Mouse (Mus musculus): Measurements from ENCODE around the gene BC048562. TPM values are rescaled to one million over a fixed set of nuclear protein-coding genes. Genes with fewer than 3 reads are reported as not detected.

The BC048562 gene
- polyA plus RNA-seq, 1 experiment from 2014 or later, result not detected

- CTCF ChIA-PET, result interaction anchor here (0.8 to 1.0 kb wide), 2 partner anchors 11 to 20 kb away, joined by 3 read pairs; no protein-coding TSS in a partner anchor
- POLR2A ChIA-PET, result interaction anchor here (0.8 to 4.1 kb wide), 4 partner anchors 12 to 31 kb away, joined by 3 to 30 read pairs (median 6); partner anchors contain the start of gene Usp19
Measured at GRCm38 (mm10) chr9:108479241-108479640, 43.0 kb downstream of the BC048562 start.

GRCm38 (mm10) chr9:108479721-108480351, 43.6 kb downstream of the BC048562 start, which contains the start of gene Lamb2:
Lamb2 (plus strand) TSS chr9:108479736.
- POLR2A ChIA-PET, result interaction anchor here (1.1 to 4.1 kb wide), 4 partner anchors 11 to 31 kb away, joined by 3 to 30 read pairs (median 6); partner anchors contain the start of gene Usp19
- in situ Hi-C loops (cut with MboI; ENCODE audit: low pct_unique_long_range_greater_than_20kb), result no loop called here
- TF ChIP-seq CTCF (IDR thresholded peaks at IDR 0.05), result no peak
- H3K27me3 ChIP-seq, result no peaks in the 10 kb centered on the region
- CTCF ChIA-PET, result interaction anchor here (0.8 to 1.0 kb wide), 2 partner anchors 12 to 20 kb away, joined by 3 read pairs; no protein-coding TSS in a partner anchor
- ATAC-seq (peak; percentile 73), DNase-seq (ENCODE audit: low read depth, low spot score) (peak; percentile 59)

More at GRCm38 (mm10) chr9:108479241-108479640, 43.0 kb downstream of the BC048562 start:
- DNase-seq (ENCODE audit: low read depth, low spot score) (no peak), ATAC-seq (no peak)
- H3K27me3 ChIP-seq, result no peaks in the 10 kb centered on the region
- in situ Hi-C loops (cut with MboI; ENCODE audit: low pct_unique_long_range_greater_than_20kb), result no loop called here
- no peak for TF ChIP-seq CTCF (IDR thresholded peaks at IDR 0.05)

DNA sequence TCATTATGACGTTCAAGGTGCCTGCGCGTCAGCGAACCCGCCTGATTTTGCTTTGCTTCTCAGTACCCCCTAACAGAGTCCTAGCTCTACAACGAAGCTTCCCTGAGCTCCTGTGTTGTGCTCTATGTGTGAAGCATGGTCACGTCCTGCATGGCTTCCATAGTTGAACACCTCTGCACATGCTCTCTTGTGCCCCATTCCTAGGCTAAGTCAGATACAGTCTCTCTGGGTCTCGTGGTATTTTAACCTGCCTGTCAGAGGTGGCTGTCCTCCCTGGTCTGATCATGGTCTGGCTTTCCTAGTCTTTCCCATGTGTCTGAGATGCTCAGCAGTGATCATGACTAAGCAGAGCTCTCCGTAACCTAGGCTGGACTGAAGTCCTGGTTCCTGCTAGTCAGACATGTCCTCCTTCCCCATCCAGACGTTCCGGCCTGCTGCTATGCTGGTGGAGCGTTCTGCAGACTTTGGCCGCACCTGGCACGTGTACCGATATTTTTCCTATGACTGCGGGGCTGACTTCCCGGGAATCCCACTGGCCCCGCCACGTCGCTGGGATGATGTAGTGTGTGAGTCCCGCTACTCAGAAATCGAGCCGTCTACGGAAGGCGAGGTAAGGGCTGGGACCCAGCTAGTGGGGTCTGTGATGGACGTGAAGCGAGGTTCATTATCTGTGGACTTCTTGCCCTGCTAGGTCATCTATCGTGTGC, 44.7 kb downstream of the BC048562 start:
- in situ Hi-C loops (cut with MboI; ENCODE audit: low pct_unique_long_range_greater_than_20kb), result no loop called here
- ATAC-seq (no peak), DNase-seq (ENCODE audit: low read depth, low spot score) (no peak)
- POLR2A ChIA-PET, result interaction anchor here (1.1 to 4.1 kb wide), 2 partner anchors 10 to 19 kb away, joined by 3 to 30 read pairs; partner anchors contain the start of gene Usp19
- no peak for TF ChIP-seq CTCF (IDR thresholded peaks at IDR 0.05)
- CTCF ChIA-PET, result no interaction called here
- H3K27me3 ChIP-seq, result no peaks in the 10 kb centered on the region

DNA sequence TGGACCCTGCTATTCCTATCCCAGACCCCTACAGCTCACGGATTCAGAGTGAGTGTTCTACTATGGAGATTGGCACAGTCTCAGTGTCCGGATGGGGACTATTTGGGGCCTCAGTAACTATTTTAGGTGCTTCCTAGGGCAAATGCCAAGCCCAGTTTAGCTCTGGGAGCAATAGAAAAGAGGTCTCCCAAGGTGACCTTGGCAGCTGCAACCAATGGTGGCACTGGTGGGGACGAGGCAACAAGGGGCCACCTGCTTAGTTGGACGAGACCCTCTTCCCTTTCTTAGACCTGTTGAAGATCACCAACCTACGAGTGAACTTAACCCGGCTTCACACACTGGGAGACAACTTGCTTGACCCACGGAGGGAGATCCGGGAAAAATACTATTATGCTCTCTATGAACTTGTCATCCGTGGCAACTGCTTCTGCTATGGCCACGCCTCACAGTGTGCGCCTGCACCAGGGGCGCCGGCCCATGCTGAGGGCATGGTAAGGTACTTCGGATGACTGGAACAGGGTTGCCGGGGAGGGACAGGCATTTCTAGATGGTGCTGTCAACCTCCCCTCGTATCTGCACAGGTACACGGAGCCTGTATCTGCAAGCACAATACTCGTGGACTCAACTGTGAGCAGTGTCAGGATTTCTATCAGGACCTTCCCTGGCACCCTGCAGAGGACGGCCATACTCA, 45.4 kb downstream of the BC048562 start:
- no peak for DNase-seq (ENCODE audit: low read depth, low spot score)
- POLR2A ChIA-PET, result interaction anchor here (4.1 kb wide), 1 partner anchor 9 kb away, joined by 30 read pairs; the partner anchor contains the start of gene Usp19

GRCm38 (mm10) chr9:108483051-108483790, 46.9 kb downstream of the BC048562 start:
- DNase-seq (ENCODE audit: low read depth, low spot score) (no peak), ATAC-seq (no peak)
- CTCF ChIA-PET, result no interaction called here
- in situ Hi-C loops (cut with MboI; ENCODE audit: low pct_unique_long_range_greater_than_20kb), result no loop called here
- TF ChIP-seq CTCF (IDR thresholded peaks at IDR 0.05), result no peak
- no peaks in the 10 kb centered on the region for H3K27me3 ChIP-seq
- POLR2A ChIA-PET, result interaction anchor here (1.0 kb wide), 1 partner anchor 20 kb away, joined by 3 read pairs; no protein-coding TSS in a partner anchor

More for the DNA sequence above, 45.4 kb downstream of the BC048562 start:
- in situ Hi-C loops (cut with MboI; ENCODE audit: low pct_unique_long_range_greater_than_20kb), result no loop called here
- ATAC-seq, result no peak
- TF ChIP-seq CTCF (IDR thresholded peaks at IDR 0.05), result no peak
- H3K27me3 ChIP-seq, result no peaks in the 10 kb centered on the region
- CTCF ChIA-PET, result interaction anchor here (1.2 kb wide), 1 partner anchor 19 kb away, joined by 3 read pairs; no protein-coding TSS in a partner anchor

DNA sequence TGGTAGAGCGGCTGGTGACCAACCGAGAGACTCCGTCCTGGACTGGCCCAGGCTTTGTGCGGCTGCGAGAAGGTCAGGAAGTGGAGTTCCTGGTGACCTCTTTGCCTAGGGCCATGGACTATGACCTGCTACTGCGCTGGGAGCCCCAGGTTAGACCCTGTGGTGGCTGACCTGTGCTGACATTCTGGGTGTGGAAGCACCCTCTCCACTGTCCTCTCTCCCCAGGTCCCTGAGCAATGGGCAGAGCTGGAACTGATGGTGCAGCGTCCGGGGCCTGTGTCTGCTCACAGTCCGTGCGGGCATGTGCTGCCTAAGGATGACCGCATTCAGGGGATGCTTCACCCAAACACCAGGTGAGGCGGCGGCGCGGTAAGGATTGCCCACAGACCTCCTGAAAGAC, 47.7 kb downstream of the BC048562 start:
- POLR2A ChIA-PET, result no interaction called here
- in situ Hi-C loops (cut with MboI; ENCODE audit: low pct_unique_long_range_greater_than_20kb), result no loop called here
- H3K27me3 ChIP-seq, result no peaks in the 10 kb centered on the region
- ATAC-seq (no peak), DNase-seq (ENCODE audit: low read depth, low spot score) (no peak)
- CTCF ChIA-PET, result no interaction called here
- no peak for TF ChIP-seq CTCF (IDR thresholded peaks at IDR 0.05)

DNA sequence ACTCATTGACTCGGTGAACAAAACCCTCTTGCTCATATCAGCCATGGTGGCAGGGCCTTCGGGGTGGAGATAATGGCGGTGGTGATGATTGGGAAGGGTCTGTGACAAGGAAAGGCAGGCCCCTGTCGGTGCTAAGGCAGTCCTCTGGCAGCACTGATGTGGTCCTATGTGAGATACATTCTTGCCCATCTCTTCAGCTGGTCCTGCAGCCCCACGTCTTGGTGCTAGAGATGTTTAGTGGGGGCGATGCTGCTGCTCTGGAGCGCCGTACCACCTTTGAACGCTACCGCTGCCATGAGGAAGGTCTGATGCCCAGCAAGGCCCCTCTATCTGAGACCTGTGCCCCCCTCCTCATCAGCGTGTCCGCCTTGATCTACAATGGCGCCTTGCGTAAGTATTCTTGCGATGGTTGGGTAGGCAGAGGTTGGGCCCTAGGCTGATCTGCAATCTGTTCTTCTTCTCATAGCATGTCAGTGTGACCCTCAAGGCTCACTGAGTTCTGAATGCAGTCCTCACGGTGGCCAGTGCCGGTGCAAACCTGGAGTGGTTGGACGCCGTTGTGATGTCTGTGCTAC, 49.1 kb downstream of the BC048562 start:
- DNase-seq (ENCODE audit: low read depth, low spot score) (no peak), ATAC-seq (no peak)
- ChIA-PET POLR2A (interaction anchor here (0.6 kb wide), 1 partner anchor 267 kb away, joined by 5 read pairs; no protein-coding TSS in a partner anchor), CTCF (no interaction called here)
- in situ Hi-C loops (cut with MboI; ENCODE audit: low pct_unique_long_range_greater_than_20kb), result no loop called here
- no peak for TF ChIP-seq CTCF (IDR thresholded peaks at IDR 0.05)
- no peaks in the 10 kb centered on the region for H3K27me3 ChIP-seq

DNA sequence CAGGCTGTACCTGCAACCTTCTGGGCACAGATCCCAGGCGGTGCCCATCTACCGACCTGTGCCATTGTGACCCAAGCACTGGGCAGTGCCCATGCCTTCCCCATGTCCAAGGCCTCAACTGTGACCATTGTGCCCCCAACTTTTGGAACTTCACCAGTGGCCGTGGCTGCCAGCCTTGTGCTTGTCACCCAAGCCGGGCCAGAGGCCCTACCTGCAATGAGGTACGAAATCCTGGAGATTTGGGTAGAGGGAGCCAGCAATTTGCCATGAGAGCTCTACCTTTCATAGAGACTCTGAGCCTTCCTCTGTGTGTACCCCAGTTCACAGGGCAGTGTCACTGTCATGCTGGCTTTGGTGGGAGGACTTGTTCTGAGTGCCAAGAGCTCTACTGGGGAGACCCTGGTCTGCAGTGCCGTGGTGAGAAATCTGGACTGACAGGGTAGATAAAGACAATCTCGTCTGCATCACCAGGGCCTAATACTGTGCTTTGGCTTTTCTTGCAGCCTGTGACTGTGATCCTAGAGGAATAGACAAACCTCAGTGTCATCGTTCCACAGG, 50.8 kb downstream of the BC048562 start:
- DNase-seq (ENCODE audit: low read depth, low spot score), result no peak
- ChIA-PET CTCF (interaction anchor here (1.2 kb wide), 1 partner anchor 14 kb away, joined by 3 read pairs; no protein-coding TSS in a partner anchor), POLR2A (no interaction called here)
- no peaks in the 10 kb centered on the region for H3K27me3 ChIP-seq
- TF ChIP-seq CTCF (IDR thresholded peaks at IDR 0.05), result no peak
- no peak for ATAC-seq
- in situ Hi-C loops (cut with MboI; ENCODE audit: low pct_unique_long_range_greater_than_20kb), result no loop called here

DNA sequence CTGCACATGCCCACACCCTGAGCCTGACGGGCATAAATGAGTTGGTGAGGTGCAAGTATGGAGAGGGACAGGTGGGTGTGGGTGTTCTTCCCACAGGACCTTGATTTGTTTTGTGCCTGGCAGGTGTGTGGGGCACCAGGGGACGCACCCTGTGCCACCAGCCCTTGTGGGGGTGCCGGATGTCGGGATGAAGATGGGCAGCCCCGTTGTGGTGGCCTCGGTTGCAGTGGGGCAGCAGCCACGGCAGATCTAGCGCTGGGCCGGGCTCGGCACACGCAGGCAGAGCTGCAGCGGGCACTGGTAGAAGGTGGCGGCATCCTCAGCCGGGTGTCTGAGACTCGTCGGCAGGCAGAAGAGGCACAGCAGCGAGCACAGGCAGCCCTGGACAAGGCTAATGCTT, 52.1 kb downstream of the BC048562 start:
- DNase-seq (ENCODE audit: low read depth, low spot score) (no peak), ATAC-seq (no peak)
- in situ Hi-C loops (cut with MboI; ENCODE audit: low pct_unique_long_range_greater_than_20kb), result no loop called here
- ChIA-PET POLR2A (interaction anchor here (5.5 kb wide), 1 partner anchor 8 kb away, joined by 30 read pairs; the partner anchor contains the start of gene Lamb2), CTCF (no interaction called here)
- no peak for TF ChIP-seq CTCF (IDR thresholded peaks at IDR 0.05)
- no peaks in the 10 kb centered on the region for H3K27me3 ChIP-seq

Data from Patski (cell line).